Mouse (Mus musculus): ENCODE measurements around the gene Il16. TPM values are rescaled to one million over a fixed set of nuclear protein-coding genes. Genes with fewer than 3 reads are reported as not detected.

Gene Il16
- total RNA-seq, 2 experiments from 2014 or later = 8.4 to 10.0 TPM

GRCm38 (mm10) chr7:83652498-83652897 lies 93.0 kb downstream of the Il16 start:
- intact Hi-C loops (cut with DNase I) = no loop called here
- DNase-seq = no peak

GRCm38 (mm10) chr7:83650638-83651037 lies 94.9 kb downstream of the Il16 start:
- intact Hi-C loops (cut with DNase I) = no loop called here
- no peak for DNase-seq

DNA sequence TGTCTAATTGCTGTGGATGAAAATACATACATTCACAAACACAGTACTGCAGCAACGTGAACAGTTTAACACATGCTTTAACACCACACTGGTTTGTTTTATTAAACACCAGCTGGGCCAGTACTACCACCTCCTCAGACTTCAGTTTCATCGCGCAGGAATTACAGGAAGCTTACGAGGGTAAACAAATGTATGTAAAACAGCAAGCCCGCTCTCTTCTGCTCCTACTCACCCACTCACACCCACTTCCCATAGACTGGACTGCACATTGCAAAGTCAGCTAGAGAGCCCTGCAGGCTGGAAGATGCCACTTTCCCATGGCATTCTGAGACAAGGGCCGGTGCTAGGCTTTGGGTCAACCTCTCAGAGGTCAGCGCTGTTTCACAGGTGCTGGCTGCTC lies 96.7 kb downstream of the Il16 start:
- DNase-seq = no peak
- intact Hi-C loops (cut with DNase I) = loop anchor here (1.0 kb wide), 1 partner anchor 12 kb away; no protein-coding TSS in a partner anchor

- DNase-seq = no peak
- intact Hi-C loops (cut with DNase I) = no loop called here
Observed at GRCm38 (mm10) chr7:83645476-83645875, 100.0 kb downstream of the Il16 start.

- no peak for DNase-seq
- intact Hi-C loops (cut with DNase I) = no loop called here
Observed at GRCm38 (mm10) chr7:83644761-83645160, 100.8 kb downstream of the Il16 start.

GRCm38 (mm10) chr7:83643581-83643980 lies 101.9 kb downstream of the Il16 start:
- intact Hi-C loops (cut with DNase I) = no loop called here
- DNase-seq = no peak

DNA sequence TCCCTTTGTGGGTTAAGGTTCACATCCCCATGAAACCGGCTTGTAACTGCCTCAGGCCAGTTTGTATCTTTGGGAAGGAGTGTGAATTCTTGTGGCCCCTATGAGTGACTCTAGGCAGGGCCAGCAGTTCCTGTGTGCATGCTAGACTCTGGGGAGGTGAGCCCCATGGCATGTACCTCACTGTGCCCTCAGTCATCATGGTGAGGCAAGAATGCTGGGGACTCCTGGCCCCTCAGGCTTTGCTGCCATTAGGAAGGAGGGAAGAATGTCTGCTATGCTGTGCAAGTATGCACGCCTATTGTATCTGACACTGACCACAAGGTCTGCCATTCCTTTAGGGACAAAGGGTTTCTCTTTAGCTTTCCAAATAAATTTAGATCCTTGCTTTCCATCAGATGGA lies 104.4 kb downstream of the Il16 start:
- DNase-seq = no peak
- intact Hi-C loops (cut with DNase I) = no loop called here

GRCm38 (mm10) chr7:83640581-83640980 lies 104.9 kb downstream of the Il16 start:
- DNase-seq = no peak
- intact Hi-C loops (cut with DNase I) = no loop called here

DNA sequence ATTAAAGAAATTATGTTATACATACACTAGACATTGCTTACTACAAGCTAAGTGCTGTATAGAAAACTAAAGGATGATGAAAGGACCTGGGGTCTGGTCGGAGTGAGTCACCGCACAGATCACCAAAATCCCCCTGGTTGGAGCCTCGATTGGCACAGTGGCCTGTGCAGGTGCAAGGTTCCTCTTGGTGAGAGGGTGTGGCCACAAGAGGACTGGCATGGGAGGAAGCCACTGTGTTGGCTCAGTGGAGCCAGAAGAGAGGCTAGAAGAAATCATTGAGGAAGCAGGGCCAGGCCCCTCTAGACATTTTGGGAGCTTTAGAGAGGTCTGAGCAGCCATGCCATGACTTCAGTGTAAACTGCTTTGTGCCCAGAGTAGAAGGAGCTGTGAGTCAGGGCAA lies 106.4 kb downstream of the Il16 start:
- DNase-seq = no peak
- intact Hi-C loops (cut with DNase I) = loop anchor here (10.0 kb wide), 1 partner anchor 774 kb away; the partner anchor contains the start of gene Mex3b

- intact Hi-C loops (cut with DNase I) = loop anchor here (1.0 to 10.0 kb wide), 2 partner anchors 11 to 773 kb away; partner anchors contain the start of gene Mex3b
- DNase-seq = no peak
Observed at GRCm38 (mm10) chr7:83637781-83638583, 107.5 kb downstream of the Il16 start.

GRCm38 (mm10) chr7:83636425-83636824 lies 109.1 kb downstream of the Il16 start:
- intact Hi-C loops (cut with DNase I) = loop anchor here (10.0 kb wide), 1 partner anchor 772 kb away; the partner anchor contains the start of gene Mex3b
- no peak for DNase-seq

DNA sequence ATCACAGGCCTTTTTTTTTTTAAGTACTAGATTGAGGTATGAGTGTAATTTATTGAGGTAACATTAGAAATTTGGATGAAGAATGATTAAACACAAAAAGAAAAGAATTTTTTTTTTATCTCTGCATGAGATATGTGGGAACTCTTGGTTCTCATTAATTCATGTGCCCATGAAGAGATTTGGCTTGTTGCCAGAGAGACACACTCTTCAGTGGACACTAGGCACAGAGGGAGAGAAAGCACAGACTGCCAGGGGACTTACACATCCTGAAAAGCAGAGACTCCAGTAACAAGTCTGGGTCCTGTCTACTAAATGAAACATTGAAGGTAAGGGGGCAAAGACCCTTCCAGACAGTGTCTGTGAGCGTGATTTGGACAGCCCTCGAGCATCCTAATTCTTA lies 109.8 kb downstream of the Il16 start:
- DNase-seq = no peak
- intact Hi-C loops (cut with DNase I) = loop anchor here (10.0 kb wide), 1 partner anchor 771 kb away; the partner anchor contains the start of gene Mex3b

DNA sequence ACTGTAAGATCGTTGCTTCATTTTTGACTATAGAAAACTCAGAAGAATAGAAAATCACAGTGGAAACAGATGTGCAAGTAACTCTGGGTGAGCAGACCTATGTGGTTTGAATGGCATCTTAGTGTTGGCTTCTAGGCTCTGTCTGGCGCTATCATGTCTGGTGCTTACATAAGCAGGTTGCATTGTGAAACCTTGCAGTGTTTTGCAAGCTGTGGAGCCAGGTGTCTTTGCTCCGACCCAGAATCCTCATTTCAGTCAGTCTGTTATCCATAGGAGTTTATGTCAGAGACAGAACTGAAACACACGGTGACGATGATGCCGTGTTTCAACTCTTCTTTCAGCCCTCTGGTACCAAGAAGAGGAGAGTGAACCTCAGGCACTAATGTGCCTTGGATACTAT lies 111.7 kb downstream of the Il16 start:
- DNase-seq = no peak
- intact Hi-C loops (cut with DNase I) = loop anchor here (2.0 to 10.0 kb wide), 2 partner anchors 21 to 769 kb away; partner anchors contain the start of gene Mex3b

GRCm38 (mm10) chr7:83632682-83633120 lies 112.8 kb downstream of the Il16 start:
- intact Hi-C loops (cut with DNase I) = loop anchor here (2.0 to 10.0 kb wide), 2 partner anchors 22 to 768 kb away; partner anchors contain the start of gene Mex3b
- DNase-seq = no peak

- intact Hi-C loops (cut with DNase I) = loop anchor here (2.0 to 10.0 kb wide), 3 partner anchors 23 to 767 kb away; partner anchors contain the start of gene Mex3b
Observed at GRCm38 (mm10) chr7:83631828-83632681, 113.5 kb downstream of the Il16 start, which contains the start of gene Stard5. TSS of gene Stard5 (plus strand) at chr7:83631959.

DNA sequence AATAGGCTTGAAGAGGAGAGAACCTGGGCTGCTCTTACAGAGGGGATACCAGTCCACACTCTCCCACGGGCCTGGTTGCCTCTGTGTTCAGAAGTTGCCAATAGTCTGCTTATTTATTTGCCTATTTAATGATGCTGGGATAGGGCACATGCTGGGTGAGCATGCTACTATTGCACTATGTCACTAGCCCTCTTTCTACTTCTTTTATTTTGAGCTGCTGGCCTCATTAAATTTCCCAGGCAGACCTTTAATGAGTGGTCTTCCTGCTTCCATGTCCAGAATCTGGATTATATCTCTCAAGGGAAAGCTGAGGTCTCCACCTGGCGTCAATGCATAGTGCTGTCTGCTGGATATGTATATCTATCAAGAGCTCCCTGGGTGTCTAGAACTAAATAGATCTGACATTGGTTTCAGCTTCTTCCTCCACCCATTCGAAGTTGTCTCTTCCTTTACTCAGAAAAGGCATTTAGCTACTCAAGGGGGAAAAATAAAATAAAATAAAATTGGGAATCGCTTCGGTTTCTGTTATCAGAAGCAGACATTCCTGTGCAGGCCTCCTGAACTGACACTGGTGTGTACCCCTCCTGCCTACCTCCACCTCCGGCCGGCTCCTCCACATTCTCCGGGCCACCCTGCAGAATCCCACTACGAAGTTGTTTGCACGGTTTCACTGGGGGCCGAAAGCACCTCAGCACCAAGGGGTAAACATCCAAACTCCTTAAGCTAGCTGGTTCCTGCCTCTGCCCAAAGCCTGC lies 114.3 kb downstream of the Il16 start:
- no peak for DNase-seq
- intact Hi-C loops (cut with DNase I) = loop anchor here (2.0 to 10.0 kb wide), 2 partner anchors 62 to 766 kb away; partner anchors contain the start of gene Mex3b

More at GRCm38 (mm10) chr7:83631828-83632681, 113.5 kb downstream of the Il16 start, which contains the start of gene Stard5:
- peak; percentile 91 to 93 for DNase-seq

- intact Hi-C loops (cut with DNase I) = no loop called here
- DNase-seq = no peak
Observed at GRCm38 (mm10) chr7:83627369-83627768, 118.2 kb downstream of the Il16 start.

DNA sequence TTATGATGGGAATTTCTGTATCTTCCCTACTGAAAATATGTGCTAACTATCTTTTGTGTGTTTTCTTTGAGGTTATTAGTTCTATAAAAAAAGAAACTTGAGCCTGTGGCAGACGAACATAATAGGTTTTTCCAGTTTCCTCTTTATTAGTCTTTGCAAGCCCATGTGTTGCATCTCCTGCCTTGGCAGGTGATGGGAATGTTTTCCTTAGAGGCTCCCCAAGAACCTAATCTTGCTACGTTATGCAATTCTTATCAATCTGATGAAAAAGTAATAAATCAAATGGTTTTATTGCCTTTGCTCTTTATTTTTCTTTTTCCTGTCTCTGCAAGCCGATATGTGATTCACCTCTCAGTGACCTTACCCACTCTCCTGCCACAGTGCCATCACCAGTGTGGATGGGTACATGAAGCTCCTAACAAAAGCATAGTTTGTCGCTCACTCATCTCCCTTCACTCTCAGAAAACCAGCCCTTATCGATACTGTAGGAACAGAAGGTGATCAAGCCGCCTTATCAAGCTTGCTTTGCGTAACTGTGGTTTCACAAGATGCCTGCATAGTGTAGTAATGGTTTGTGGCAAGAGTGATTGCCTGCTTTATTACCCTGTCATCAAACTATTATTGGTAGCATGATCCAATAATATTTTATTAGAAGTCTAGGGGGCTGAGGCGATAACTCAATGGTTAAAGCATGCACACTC lies 118.8 kb downstream of the Il16 start:
- intact Hi-C loops (cut with DNase I) = no loop called here

GRCm38 (mm10) chr7:83624065-83624464 lies 121.5 kb downstream of the Il16 start:
- intact Hi-C loops (cut with DNase I) = no loop called here
- no peak for DNase-seq

More for the DNA sequence above, 118.8 kb downstream of the Il16 start:
- no peak for DNase-seq

Data from heart, postnatal 36 days (tissue).